Mouse (Mus musculus) heart, postnatal 0 days (tissue): ENCODE measurements around the gene R3hcc1l. TPM values are rescaled to one million over a fixed set of nuclear protein-coding genes. Genes with fewer than 3 reads are reported as not detected.

ENCODE experiments used
- ATAC-seq: fragments of 200-750 bp; cut with Nextera tagmentation; 2 replicates; pipeline ENCODE4 v1.8.0; 2017; ENCODE audit warnings: low read depth, moderate number of reproducible peaks, moderate library complexity; ENCODE audit not compliant: insufficient read depth
- DNase-seq: peaks from one replicate; pipeline ENCODE4 v3.0.0-alpha.2; 2016; ENCODE audit warnings: low spot score
- H3K27ac ChIP-seq: fragments of 300-500 bp; sonication (generic); 2 replicates; pipeline ENCODE4 v1.5.1; 2014; ENCODE audit warnings: low read depth, mild to moderate bottlenecking
- H3K27me3 ChIP-seq: fragments of 300-500 bp; sonication (generic); 2 replicates; pipeline ENCODE4 v1.6.1; 2014; ENCODE audit warnings: low read length, mixed read lengths; ENCODE audit not compliant: control insufficient read depth, insufficient read depth
- H3K36me3 ChIP-seq: fragments of 300-500 bp; sonication (generic); replicated peaks from 2 replicates; pipeline ENCODE4 v1.6.1; 2014; ENCODE audit warnings: low read length, mixed read lengths; ENCODE audit not compliant: control insufficient read depth, insufficient read depth
- H3K4me1 ChIP-seq: fragments of 300-500 bp; sonication (generic); 2 replicates; pipeline ENCODE4 v1.6.1; 2014; ENCODE audit warnings: antibody characterized with exemption; ENCODE audit not compliant: control insufficient read depth, insufficient read depth
- H3K4me2 ChIP-seq: fragments of 300-500 bp; sonication (generic); 2 replicates; pipeline ENCODE4 v1.6.1; 2014; ENCODE audit warnings: low read depth, mild to moderate bottlenecking, low read length, moderate library complexity
- H3K4me3 ChIP-seq: fragments of 300-500 bp; sonication (generic); 2 replicates; pipeline ENCODE4 v1.5.1; 2014; ENCODE audit warnings: low read depth, low read length
- H3K9ac ChIP-seq: fragments of 300-500 bp; sonication (generic); replicated peaks from 2 replicates; pipeline ENCODE4 v1.6.1; 2014; ENCODE audit warnings: low read depth, low read length, mixed read lengths
- H3K9me3 ChIP-seq: fragments of 300-500 bp; sonication (generic); replicated peaks from 2 replicates; pipeline ENCODE4 v1.6.1; 2016; ENCODE audit warnings: low read length; ENCODE audit not compliant: control insufficient read depth
- CTCF ChIP-seq: IDR thresholded peaks from 2 replicates; pipeline ENCODE4 v1.5.1; 2016; ENCODE audit warnings: antibody characterized with exemption, control low read depth, low read depth
- EP300 ChIP-seq: IDR thresholded peaks from 2 replicates; pipeline ENCODE4 v1.6.1; 2016; ENCODE audit warnings: antibody characterized with exemption, low read depth
- WGBS: fragments of 180-500 bp; shearing (Covaris S2); extraction: QIAGEN DNeasy Blood & Tissue Kit; methylation state at CpG from one replicate; pipeline ENCODE4 v1.1.7; 2014; 5-methylcytosine and 5-hydroxymethylcytosine counted together
- polyA plus RNA-seq: library from polyadenylated mRNA; unstranded; fragments of >200 nt; fragmentation: Nextera tagmentation; extraction: Ambion mirVana; gene quantifications from 2 replicates; pipeline ENCODE4 v1.2.1, GENCODE M21; 2015
- total RNA-seq: library from RNA; depleted of rRNA; stranded (reverse); fragments of >200 nt; gene quantifications from 2 replicates; pipeline ENCODE4 v1.2.3, GENCODE M21; 2014; ENCODE audit warnings: low replicate concordance; rRNA removed

R3hcc1l gene
- total RNA-seq (5.9 and 20.6 TPM in 2 replicates), polyA plus RNA-seq (10.0 and 10.2 TPM in 2 replicates)

GRCm38 (mm10) chr19:42518620-42519310 lies at the start of gene R3hcc1l:
R3hcc1l (plus strand) TSS chr19:42518759.
- Histone ChIP-seq H3K4me1 (peaks cover 8% of the 10 kb centered on the region; the same call in 1 of the 2 replicates), H3K4me2 (peak within 1 kb of the TSS; percentile 85), H3K36me3 (no peaks in the 10 kb centered on the region), H3K9me3 (no peaks in the 10 kb centered on the region), H3K27me3 (no peaks in the 10 kb centered on the region), H3K9ac (peak within 1 kb of the TSS; percentile 84), H3K4me3 (peak within 1 kb of the TSS; percentile 93), H3K27ac (peak within 1 kb of the TSS; percentile 75)
- DNase-seq (peak; percentile 89), ATAC-seq (peak; percentile 98)
- under 1% methylated on average over 58 of the region's 59 CpGs for WGBS
- peak; percentile 63 for TF ChIP-seq CTCF
- no peak for TF ChIP-seq EP300

GRCm38 (mm10) chr19:42471571-42471970 lies 47.0 kb upstream of the R3hcc1l start:
- DNase-seq: no peak
- 82% methylated on average over 4 of the region's 4 CpGs for WGBS
- TF ChIP-seq CTCF (no peak), EP300 (no peak)
- Histone ChIP-seq H3K36me3 (no peaks in the 10 kb centered on the region), H3K4me3 (no peak overlapping the region), H3K9ac (no peak overlapping the region), H3K4me2 (no peak overlapping the region), H3K9me3 (no peaks in the 10 kb centered on the region), H3K4me1 (no peaks in the 10 kb centered on the region), H3K27me3 (no peaks in the 10 kb centered on the region; the same call in 1 of the 2 replicates), H3K27ac (no peak overlapping the region)
- ATAC-seq: no peak

- Histone ChIP-seq H3K4me2 (no peak overlapping the region), H3K4me3 (no peak overlapping the region), H3K9me3 (no peaks in the 10 kb centered on the region), H3K4me1 (no peaks in the 10 kb centered on the region), H3K27me3 (no peaks in the 10 kb centered on the region; the same call in 1 of the 2 replicates), H3K36me3 (no peaks in the 10 kb centered on the region), H3K27ac (no peak overlapping the region), H3K9ac (no peak overlapping the region)
- ATAC-seq: no peak
- peak; percentile 8 for DNase-seq
- no peak for TF ChIP-seq EP300
- no peak for TF ChIP-seq CTCF
- 23% methylated on average over 11 of the region's 11 CpGs for WGBS
Observed at GRCm38 (mm10) chr19:42472831-42473230, 45.7 kb upstream of the R3hcc1l start.

GRCm38 (mm10) chr19:42477769-42478168 lies 40.8 kb upstream of the R3hcc1l start:
- 48% methylated on average over 5 of the region's 5 CpGs for WGBS
- H3K36me3 ChIP-seq: no peaks in the 10 kb centered on the region
- ATAC-seq: no peak
- TF ChIP-seq CTCF (no peak), EP300 (no peak)
- H3K27me3 ChIP-seq: peaks cover 13% of the 10 kb centered on the region; the same call in 1 of the 2 replicates
- no peaks in the 10 kb centered on the region for H3K9me3 ChIP-seq
- H3K9ac ChIP-seq: no peak overlapping the region
- no peak overlapping the region for H3K4me3 ChIP-seq
- H3K4me2 ChIP-seq: no peak overlapping the region
- H3K27ac ChIP-seq: no peak overlapping the region
- no peaks in the 10 kb centered on the region for H3K4me1 ChIP-seq
- no peak for DNase-seq

GRCm38 (mm10) chr19:42478303-42478702 lies 40.3 kb upstream of the R3hcc1l start:
- Histone ChIP-seq H3K4me3 (no peak overlapping the region), H3K27me3 (peaks cover 13% of the 10 kb centered on the region; the same call in 1 of the 2 replicates), H3K4me1 (no peaks in the 10 kb centered on the region), H3K36me3 (no peaks in the 10 kb centered on the region), H3K27ac (no peak overlapping the region), H3K9ac (no peak overlapping the region), H3K9me3 (no peaks in the 10 kb centered on the region), H3K4me2 (no peak overlapping the region)
- 60% methylated on average over 12 of the region's 12 CpGs for WGBS
- TF ChIP-seq CTCF (no peak), EP300 (no peak)
- no peak for ATAC-seq
- no peak for DNase-seq
